Mouse (Mus musculus) hindbrain, embryonic 12.5 days (tissue): ENCODE measurements around the gene Acyp1. TPM values are rescaled to one million over a fixed set of nuclear protein-coding genes. Genes with fewer than 3 reads are reported as not detected.

ENCODE experiments used
- ATAC-seq: fragments of 200-750 bp; cut with Nextera tagmentation; 2 replicates; pipeline ENCODE4 v1.8.0; 2017; ENCODE audit warnings: moderate TSS enrichment; ENCODE audit not compliant: low FRiP score
- H3K27ac ChIP-seq: fragments of 300-500 bp; sonication (generic); 2 replicates; pipeline ENCODE4 v1.5.1; 2016; ENCODE audit warnings: mild to moderate bottlenecking
- H3K27me3 ChIP-seq: fragments of 300-500 bp; sonication (generic); 2 replicates; pipeline ENCODE4 v1.6.1; 2016; ENCODE audit warnings: mild to moderate bottlenecking
- H3K36me3 ChIP-seq: fragments of 300-500 bp; sonication (generic); 2 replicates; pipeline ENCODE4 v1.6.1; 2016; ENCODE audit warnings: mild to moderate bottlenecking
- H3K4me1 ChIP-seq: fragments of 300-500 bp; sonication (generic); 2 replicates; pipeline ENCODE4 v1.6.1; 2016
- H3K4me2 ChIP-seq: fragments of 300-500 bp; sonication (generic); replicated peaks from 2 replicates; pipeline ENCODE4 v1.6.1; 2016; ENCODE audit warnings: mild to moderate bottlenecking
- H3K4me3 ChIP-seq: fragments of 300-500 bp; sonication (generic); 2 replicates; pipeline ENCODE4 v1.5.1; 2016; ENCODE audit warnings: mild to moderate bottlenecking
- H3K9ac ChIP-seq: fragments of 300-500 bp; sonication (generic); 2 replicates; pipeline ENCODE4 v1.6.1; 2016; ENCODE audit warnings: mild to moderate bottlenecking, moderate library complexity
- H3K9me3 ChIP-seq: fragments of 300-500 bp; sonication (generic); replicated peaks from 2 replicates; pipeline ENCODE4 v1.6.1; 2016; ENCODE audit warnings: mild to moderate bottlenecking
- WGBS: fragments of 180-500 bp; shearing (Covaris S2); methylation state at CpG from one replicate; pipeline ENCODE4 v1.1.7; 2016; 5-methylcytosine and 5-hydroxymethylcytosine counted together
- polyA plus RNA-seq: library from polyadenylated mRNA; unstranded; fragments of >200 nt; fragmentation: Nextera tagmentation; extraction: Ambion mirVana; gene quantifications from 2 replicates; pipeline ENCODE4 v1.2.1, GENCODE M21; 2016

The Acyp1 gene
- polyA plus RNA-seq, 1 experiment from 2014 or later, result 62.2 TPM

DNA sequence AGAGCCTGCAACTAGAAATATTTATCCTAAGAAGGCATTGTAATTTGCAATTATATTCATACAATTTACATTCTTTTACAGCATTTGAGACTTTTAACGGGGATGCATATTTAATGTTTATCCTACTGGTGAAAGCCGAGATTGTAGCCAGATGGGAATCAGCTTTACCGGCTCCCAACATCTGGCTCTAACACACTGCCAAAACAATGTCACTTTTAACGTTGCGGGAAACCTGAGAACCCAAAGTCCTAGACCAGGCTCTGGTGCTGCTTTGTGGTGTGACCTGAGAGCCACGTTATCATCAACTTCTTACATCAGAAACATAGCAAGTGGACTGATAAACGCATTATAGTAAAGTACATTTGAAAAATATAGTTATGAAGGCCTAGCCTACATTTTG is 23.3 kb downstream of the Acyp1 start:
- no peak for ATAC-seq
- 58% methylated on average over 7 of the region's 7 CpGs for WGBS
- no peak overlapping the region for H3K4me2 ChIP-seq
- no peaks in the 10 kb centered on the region for H3K9me3 ChIP-seq
- H3K4me1 ChIP-seq, result peaks cover 4% of the 10 kb centered on the region
- no peaks in the 10 kb centered on the region; the same call in 1 of the 2 replicates for H3K36me3 ChIP-seq
- H3K27ac ChIP-seq, result no peak overlapping the region
- H3K9ac ChIP-seq, result no peak overlapping the region
- no peaks in the 10 kb centered on the region for H3K27me3 ChIP-seq
- H3K4me3 ChIP-seq, result no peak overlapping the region

DNA sequence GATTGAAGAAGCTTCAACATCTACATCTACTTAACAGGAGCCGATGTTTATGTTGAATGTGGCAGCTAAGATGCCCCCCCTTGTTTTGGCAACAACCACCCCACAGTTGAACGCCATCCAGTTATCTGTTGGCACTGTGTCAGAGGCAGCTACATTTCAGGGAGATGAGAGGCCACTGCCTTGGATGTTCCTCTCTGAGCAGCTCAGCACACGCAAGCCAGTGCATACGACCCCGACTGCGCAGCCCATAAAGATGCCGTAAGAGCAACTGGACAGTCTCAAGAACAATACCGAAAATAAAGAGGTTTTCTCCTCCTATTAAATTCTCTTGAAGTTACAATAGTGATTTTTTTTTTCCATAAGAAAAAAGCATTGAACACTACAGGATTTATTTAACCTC is 23.7 kb downstream of the Acyp1 start:
- ATAC-seq, result no peak
- Histone ChIP-seq H3K9ac (no peak overlapping the region), H3K27ac (no peak overlapping the region), H3K36me3 (no peaks in the 10 kb centered on the region; the same call in 1 of the 2 replicates), H3K9me3 (no peaks in the 10 kb centered on the region), H3K4me2 (no peak overlapping the region), H3K4me1 (peaks cover 3% of the 10 kb centered on the region; the same call in 1 of the 2 replicates), H3K4me3 (no peak overlapping the region), H3K27me3 (no peaks in the 10 kb centered on the region)
- WGBS, result 73% methylated on average over 8 of the region's 8 CpGs

DNA sequence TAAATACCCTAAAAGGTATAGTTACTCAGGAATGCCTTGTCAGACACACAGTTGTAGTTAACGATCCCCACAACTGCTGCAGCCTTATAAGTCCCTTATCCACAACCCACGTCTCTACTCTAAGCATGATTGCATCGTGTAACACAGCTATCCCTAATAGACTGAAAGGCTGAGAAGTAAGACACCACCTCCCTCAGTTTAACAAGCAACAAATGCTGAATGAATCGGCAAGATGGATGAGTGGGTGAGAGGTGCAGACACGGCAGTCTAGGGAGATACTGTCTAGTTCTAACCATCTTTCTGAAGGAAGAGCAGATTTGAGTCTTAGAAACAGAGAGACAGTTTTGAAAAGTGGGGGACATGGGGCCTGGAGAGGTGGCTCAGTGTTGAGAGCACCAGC is 25.0 kb downstream of the Acyp1 start:
- no peak overlapping the region for H3K27ac ChIP-seq
- no peaks in the 10 kb centered on the region for H3K9me3 ChIP-seq
- H3K4me1 ChIP-seq, result peaks cover 3% of the 10 kb centered on the region; the same call in 1 of the 2 replicates
- ATAC-seq, result no peak
- no peaks in the 10 kb centered on the region for H3K27me3 ChIP-seq
- 83% methylated on average over 5 of the region's 5 CpGs for WGBS
- H3K9ac ChIP-seq, result 0 out of 2 replicates have a peak overlapping the region, but pooled peaks have one; percentile 29
- peaks cover 5% of the 10 kb centered on the region; the same call in 1 of the 2 replicates for H3K36me3 ChIP-seq
- no peak overlapping the region for H3K4me3 ChIP-seq
- H3K4me2 ChIP-seq, result no peak overlapping the region

DNA sequence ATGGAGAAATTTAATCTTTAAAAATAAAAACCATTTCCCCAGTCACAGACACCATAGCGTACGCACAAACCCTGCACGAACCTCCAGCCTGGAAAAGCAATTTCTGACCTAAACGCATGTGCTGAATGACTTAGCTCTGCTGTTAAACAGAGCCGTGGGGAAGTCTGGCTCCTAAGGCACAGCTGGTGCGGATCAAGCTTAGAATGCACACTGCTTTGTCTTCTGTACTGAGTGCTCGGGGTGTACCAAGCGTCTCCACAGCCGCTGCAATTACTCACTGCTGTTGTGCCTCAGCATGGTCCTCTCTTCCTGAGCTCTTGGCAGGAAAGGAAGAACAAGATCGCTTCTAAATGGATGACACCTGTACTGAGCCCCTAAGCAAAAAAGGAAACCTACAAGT is 25.7 kb downstream of the Acyp1 start:
- WGBS, result 56% methylated on average over 10 of the region's 10 CpGs
- Histone ChIP-seq H3K27ac (0 out of 2 replicates have a peak overlapping the region, but pooled peaks have one; percentile 2), H3K9ac (0 out of 2 replicates have a peak overlapping the region, but pooled peaks have one; percentile 27), H3K4me3 (no peak overlapping the region), H3K27me3 (no peaks in the 10 kb centered on the region), H3K9me3 (no peaks in the 10 kb centered on the region), H3K4me2 (no peak overlapping the region), H3K36me3 (peaks cover 8% of the 10 kb centered on the region; the same call in 1 of the 2 replicates), H3K4me1 (peaks cover 3% of the 10 kb centered on the region; the same call in 1 of the 2 replicates)
- ATAC-seq, result no peak

DNA sequence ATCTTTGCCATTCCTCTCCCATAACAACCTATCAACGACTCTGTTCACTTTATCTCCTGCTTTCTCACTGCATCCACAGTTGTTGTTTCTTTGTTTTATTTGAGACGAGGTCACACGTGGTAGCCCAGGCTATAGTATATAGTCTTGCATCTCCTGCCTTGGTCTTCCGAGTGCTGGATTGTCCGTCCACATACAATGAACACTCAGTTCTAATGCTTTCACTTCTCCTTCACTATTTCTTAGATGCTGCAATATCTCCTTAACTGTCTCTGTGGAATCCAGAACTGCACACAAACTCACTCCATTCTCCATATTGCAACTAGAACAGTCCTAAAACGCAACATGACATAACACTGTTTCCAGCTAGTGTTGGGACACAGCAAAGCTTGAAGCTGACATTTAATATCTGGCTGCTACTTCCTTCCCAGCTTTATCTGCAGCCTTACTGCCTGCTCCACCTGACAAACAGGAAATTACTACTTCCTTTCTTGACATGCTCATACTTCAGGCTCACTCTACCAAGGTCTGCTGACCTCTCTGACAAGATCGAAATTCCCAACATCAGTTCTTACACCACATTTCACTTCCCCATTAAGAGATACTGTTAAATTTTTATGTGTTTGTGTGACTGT is 31.1 kb downstream of the Acyp1 start:
- Histone ChIP-seq H3K9ac (no peak overlapping the region), H3K36me3 (peaks cover 8% of the 10 kb centered on the region; the same call in 1 of the 2 replicates), H3K4me2 (no peak overlapping the region), H3K4me1 (no peaks in the 10 kb centered on the region), H3K9me3 (no peaks in the 10 kb centered on the region), H3K4me3 (no peak overlapping the region), H3K27ac (no peak overlapping the region), H3K27me3 (no peaks in the 10 kb centered on the region)
- ATAC-seq, result no peak
- 85% methylated on average over 7 of the region's 7 CpGs for WGBS

DNA sequence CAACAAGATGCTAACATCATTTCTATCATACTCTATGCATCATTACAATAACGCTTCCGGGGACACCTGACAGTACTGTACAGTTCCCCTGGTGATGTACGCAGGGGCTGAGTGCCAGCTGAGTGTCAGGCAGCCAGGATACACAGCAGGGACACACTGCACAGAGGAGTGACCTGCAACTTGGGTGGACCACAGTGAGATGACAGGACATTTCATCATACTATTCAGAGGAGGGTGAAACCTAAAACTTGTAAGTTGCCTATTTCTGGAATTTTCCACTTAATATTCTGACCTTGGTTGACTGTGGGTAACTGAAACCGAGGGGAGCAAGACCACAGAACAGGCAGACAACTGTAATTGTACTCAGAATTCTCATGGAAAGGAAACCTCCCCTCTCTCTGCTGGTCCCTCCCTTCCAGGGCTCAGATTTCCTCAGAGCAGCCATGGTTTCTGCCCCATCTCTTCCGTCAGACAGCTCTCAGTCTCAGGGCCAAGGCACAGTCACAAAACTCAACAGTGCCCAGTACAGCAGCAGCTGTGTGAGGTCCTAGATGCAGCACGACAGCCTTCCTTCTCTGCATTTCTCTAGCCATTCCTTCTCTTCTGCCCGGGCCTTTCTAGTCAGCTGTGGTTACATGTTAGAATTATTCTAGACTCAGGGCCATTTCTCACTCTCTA is 32.0 kb downstream of the Acyp1 start:
- no peaks in the 10 kb centered on the region for H3K27me3 ChIP-seq
- H3K9me3 ChIP-seq, result no peaks in the 10 kb centered on the region
- H3K4me3 ChIP-seq, result no peak overlapping the region
- H3K4me2 ChIP-seq, result no peak overlapping the region
- H3K9ac ChIP-seq, result no peak overlapping the region
- H3K4me1 ChIP-seq, result no peaks in the 10 kb centered on the region
- ATAC-seq, result no peak
- 64% methylated on average over 7 of the region's 7 CpGs for WGBS
- H3K27ac ChIP-seq, result no peak overlapping the region
- peaks cover 8% of the 10 kb centered on the region; the same call in 1 of the 2 replicates for H3K36me3 ChIP-seq

DNA sequence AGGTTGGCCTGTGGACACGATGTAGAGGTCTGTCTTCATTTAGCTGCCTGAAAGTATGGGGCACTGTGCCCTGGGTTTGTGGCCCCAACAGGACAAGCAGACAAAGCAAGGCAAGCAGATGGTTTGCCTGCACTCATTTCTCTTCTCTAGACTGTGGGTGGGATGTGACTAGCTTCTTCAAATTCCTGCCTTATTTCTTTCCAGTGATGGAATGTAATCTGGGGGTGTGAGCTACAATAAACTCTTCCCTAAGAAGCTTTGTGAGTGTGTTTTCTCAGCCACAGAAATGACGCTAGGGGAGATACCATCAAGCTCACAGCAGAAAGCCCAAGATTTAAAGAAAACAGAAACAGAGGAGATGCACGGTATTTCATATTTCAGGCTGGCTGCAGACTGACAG is 36.2 kb downstream of the Acyp1 start:
- no peaks in the 10 kb centered on the region for H3K4me1 ChIP-seq
- peaks cover 16% of the 10 kb centered on the region for H3K36me3 ChIP-seq
- no peak overlapping the region for H3K4me2 ChIP-seq
- no peaks in the 10 kb centered on the region for H3K27me3 ChIP-seq
- peaks cover 6% of the 10 kb centered on the region; the same call in 1 of the 2 replicates for H3K9me3 ChIP-seq
- H3K9ac ChIP-seq, result no peak overlapping the region
- H3K4me3 ChIP-seq, result no peak overlapping the region
- WGBS, result 84% methylated on average over 3 of the region's 3 CpGs
- ATAC-seq, result no peak
- H3K27ac ChIP-seq, result no peak overlapping the region

DNA sequence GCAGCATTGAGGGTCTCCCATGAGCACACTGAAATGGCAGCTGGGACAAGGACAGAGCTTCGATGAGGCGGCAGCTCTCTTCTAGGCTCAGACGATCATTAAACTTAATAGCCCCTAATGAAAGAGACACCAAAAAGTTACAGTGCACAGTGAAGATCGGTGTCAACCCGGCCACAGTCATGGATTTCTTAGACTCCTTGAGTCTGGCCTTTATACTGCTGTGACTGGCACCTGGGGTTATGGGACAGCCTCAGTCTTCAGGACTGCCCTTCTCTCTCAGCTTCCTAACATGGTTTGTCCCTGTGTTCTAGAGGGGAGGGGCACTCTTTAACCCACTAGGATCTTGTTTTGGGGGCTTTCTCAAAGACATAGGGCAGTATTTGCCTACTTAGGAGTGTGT is 50.7 kb downstream of the Acyp1 start:
- no peaks in the 10 kb centered on the region for H3K9me3 ChIP-seq
- H3K4me1 ChIP-seq, result peaks cover 5% of the 10 kb centered on the region; the same call in 1 of the 2 replicates
- H3K4me2 ChIP-seq, result no peak overlapping the region
- H3K4me3 ChIP-seq, result no peak overlapping the region
- no peak for ATAC-seq
- WGBS, result 92% methylated on average over 5 of the region's 5 CpGs
- H3K36me3 ChIP-seq, result no peaks in the 10 kb centered on the region
- no peaks in the 10 kb centered on the region for H3K27me3 ChIP-seq
- no peak overlapping the region for H3K9ac ChIP-seq
- H3K27ac ChIP-seq, result no peak overlapping the region

DNA sequence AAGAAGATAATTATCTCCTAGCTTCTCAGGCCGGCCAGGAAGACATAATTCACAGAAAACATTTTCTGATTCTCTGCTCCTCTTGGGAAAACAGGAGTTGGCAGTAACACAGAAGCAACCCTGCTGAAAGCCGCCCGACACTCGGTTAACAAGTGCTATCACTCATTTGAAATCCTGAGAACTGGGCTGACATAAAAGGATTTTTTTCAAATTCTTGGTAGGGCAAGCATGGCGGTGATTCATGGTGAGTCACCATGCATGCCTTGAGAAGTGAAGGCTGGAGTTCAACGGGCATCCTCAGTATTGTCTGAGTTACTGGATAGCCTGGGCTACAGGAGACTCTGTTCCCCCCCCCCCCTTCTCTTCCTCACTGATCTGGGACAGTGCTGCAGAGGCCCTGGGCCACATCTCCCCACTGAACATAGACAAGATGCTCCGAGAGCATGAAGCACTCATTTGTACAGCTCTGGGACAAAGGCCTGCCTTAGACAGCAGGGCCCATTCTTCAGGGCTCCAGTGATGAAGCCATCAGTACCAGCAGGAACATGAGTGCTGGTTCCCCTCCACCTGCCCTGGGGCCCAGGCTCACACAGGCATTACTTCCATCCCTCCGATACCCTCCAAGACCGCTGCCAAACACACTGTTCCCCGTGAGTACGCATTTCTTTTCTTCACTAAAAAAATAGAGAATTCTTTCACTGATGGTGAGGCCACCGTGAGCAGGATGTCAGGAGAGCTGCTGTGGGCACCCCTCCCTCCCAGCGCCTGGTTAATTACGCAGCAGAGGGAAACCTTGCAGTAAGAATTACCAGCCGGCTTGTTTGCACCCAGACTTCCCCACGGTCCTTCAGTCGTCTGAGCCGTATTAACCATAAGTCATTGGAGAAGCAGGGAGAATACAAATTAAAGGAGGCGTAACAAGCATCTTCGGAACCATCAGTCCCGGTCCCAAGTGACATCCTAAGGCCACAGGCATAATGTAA is 54.6 kb downstream of the Acyp1 start:
- H3K27me3 ChIP-seq, result no peaks in the 10 kb centered on the region
- no peak overlapping the region for H3K4me3 ChIP-seq
- no peak overlapping the region for H3K9ac ChIP-seq
- H3K4me1 ChIP-seq, result peaks cover 7% of the 10 kb centered on the region; the same call in 1 of the 2 replicates
- 81% methylated on average over 21 of the region's 21 CpGs for WGBS
- H3K4me2 ChIP-seq, result no peak overlapping the region
- no peak for ATAC-seq
- no peaks in the 10 kb centered on the region for H3K36me3 ChIP-seq
- H3K27ac ChIP-seq, result peak overlapping the region; percentile 52
- no peaks in the 10 kb centered on the region for H3K9me3 ChIP-seq

DNA sequence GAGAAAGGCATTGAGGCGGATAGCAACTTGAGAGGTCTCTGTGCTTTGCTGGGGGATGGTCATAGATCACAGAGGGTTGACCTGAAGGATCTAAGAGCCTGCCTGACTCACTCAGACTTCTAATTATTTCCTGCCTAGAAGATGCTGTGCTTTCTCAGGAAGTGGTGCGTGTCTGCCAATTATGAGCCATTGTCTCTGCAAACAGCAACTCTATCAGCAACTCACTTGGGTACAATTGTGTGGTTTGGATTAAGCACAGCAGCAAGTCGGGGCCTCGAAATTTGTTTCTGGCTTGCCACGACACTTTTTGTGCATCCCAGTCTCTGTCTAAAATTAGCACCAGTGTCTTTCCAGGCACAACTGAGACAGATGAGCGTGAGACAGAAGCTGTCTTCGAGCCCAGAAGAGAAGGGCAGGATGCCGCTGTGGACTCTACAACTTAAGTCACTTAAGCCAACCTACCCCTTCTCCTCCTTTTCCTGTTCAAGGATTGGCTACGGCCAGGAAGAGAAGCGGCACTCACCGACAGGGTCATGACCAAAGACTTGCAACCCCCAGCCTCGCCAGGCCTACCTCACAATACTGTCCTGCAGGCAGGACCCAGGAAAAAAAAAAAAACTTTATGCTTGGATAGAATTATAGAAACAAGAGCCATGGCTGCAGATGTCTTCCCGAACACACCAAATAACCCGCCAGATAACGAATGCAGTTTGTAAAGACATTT is 60.2 kb downstream of the Acyp1 start:
- H3K4me3 ChIP-seq, result no peak overlapping the region
- H3K36me3 ChIP-seq, result peaks cover 42% of the 10 kb centered on the region
- H3K27me3 ChIP-seq, result no peaks in the 10 kb centered on the region
- H3K9ac ChIP-seq, result no peak overlapping the region
- H3K4me1 ChIP-seq, result 0 out of 2 replicates have a peak, but pooled peaks cover 6% of the 10 kb centered on the region
- no peaks in the 10 kb centered on the region for H3K9me3 ChIP-seq
- H3K4me2 ChIP-seq, result no peak overlapping the region
- no peak for ATAC-seq
- H3K27ac ChIP-seq, result no peak overlapping the region
- WGBS, result 81% methylated on average over 15 of the region's 15 CpGs

DNA sequence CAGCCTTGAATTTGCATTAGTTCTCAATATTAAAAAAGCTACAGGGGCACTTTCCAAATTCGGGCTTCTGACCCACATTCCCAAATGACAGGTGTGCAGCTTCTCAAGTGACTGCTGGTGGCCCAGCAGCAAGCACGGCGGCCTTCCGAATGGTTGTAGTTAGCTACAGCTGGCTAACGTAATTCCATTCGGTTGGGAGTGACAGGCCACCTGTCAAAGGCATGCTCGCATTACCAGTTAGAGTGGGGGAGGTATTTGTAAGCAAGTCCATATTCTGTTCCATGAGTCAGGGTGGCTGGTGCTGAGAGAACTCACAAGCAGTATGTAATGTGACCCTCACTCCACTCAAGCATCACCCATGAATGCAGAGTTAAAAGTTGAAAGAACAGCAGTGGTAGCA is 61.0 kb downstream of the Acyp1 start:
- Histone ChIP-seq H3K4me2 (no peak overlapping the region), H3K27ac (no peak overlapping the region), H3K36me3 (peaks cover 50% of the 10 kb centered on the region), H3K9ac (no peak overlapping the region), H3K9me3 (no peaks in the 10 kb centered on the region), H3K27me3 (no peaks in the 10 kb centered on the region), H3K4me1 (0 out of 2 replicates have a peak, but pooled peaks cover 6% of the 10 kb centered on the region), H3K4me3 (no peak overlapping the region)
- no peak for ATAC-seq
- 60% methylated on average over 7 of the region's 7 CpGs for WGBS
